Mouse (Mus musculus): ENCODE measurements around the gene Dner. TPM values are rescaled to one million over a fixed set of nuclear protein-coding genes. Genes with fewer than 3 reads are reported as not detected.

Gene Dner
- 100 to 1,000 TPM; 107 to 134 (median 125) TPM for total RNA-seq (2022)

- peak; percentile 52 to 69 for DNase-seq (ENCODE audit: low spot score in 2 of 2)
Measured at GRCm38 (mm10) chr1:84695517-84696411, at the start of gene Dner. Gene Dner (minus strand): TSS chr1:84696221.

- no peak for DNase-seq (ENCODE audit: low spot score in 2 of 2)
Measured at GRCm38 (mm10) chr1:84742156-84742555, 46.1 kb upstream of the Dner start.

- DNase-seq (ENCODE audit: low spot score in 2 of 2): no peak
Measured at GRCm38 (mm10) chr1:84740080-84740479, 44.1 kb upstream of the Dner start.

GRCm38 (mm10) chr1:84737097-84737496 is 41.1 kb upstream of the Dner start:
- DNase-seq (ENCODE audit: low spot score in 2 of 2): no peak

- DNase-seq (ENCODE audit: low spot score in 2 of 2): no peak
Measured at GRCm38 (mm10) chr1:84733799-84734198, 37.8 kb upstream of the Dner start.

GRCm38 (mm10) chr1:84731763-84732162 is 35.7 kb upstream of the Dner start:
- DNase-seq (ENCODE audit: low spot score in 2 of 2): no peak

- DNase-seq (ENCODE audit: low spot score in 2 of 2): no peak
Measured at GRCm38 (mm10) chr1:84722841-84723240, 26.8 kb upstream of the Dner start.

GRCm38 (mm10) chr1:84722371-84722770 is 26.4 kb upstream of the Dner start:
- DNase-seq (ENCODE audit: low spot score in 2 of 2): no peak

GRCm38 (mm10) chr1:84721942-84722341 is 25.9 kb upstream of the Dner start:
- DNase-seq (ENCODE audit: low spot score in 2 of 2): no peak

- peak; percentile 85 to 86 for DNase-seq (ENCODE audit: low spot score in 2 of 2)
Measured at GRCm38 (mm10) chr1:84709810-84710785, 14.1 kb upstream of the Dner start.

- DNase-seq (ENCODE audit: low spot score in 2 of 2): no peak
Measured at GRCm38 (mm10) chr1:84709406-84709805, 13.4 kb upstream of the Dner start.

GRCm38 (mm10) chr1:84700254-84700653 is 4.2 kb upstream of the Dner start:
- no peak for DNase-seq (ENCODE audit: low spot score in 2 of 2)

- DNase-seq (ENCODE audit: low spot score in 2 of 2): peak; percentile 76 to 81
Measured at GRCm38 (mm10) chr1:84697136-84697535, 1.1 kb upstream of the Dner start.

GRCm38 (mm10) chr1:84694688-84695474 is 1.1 kb downstream of the Dner start:
- peak; percentile 23 to 35 for DNase-seq (ENCODE audit: low spot score in 2 of 2)

GRCm38 (mm10) chr1:84677910-84678309 is 18.1 kb downstream of the Dner start:
- no peak for DNase-seq (ENCODE audit: low spot score in 2 of 2)

GRCm38 (mm10) chr1:84668100-84668846 is 27.7 kb downstream of the Dner start:
- DNase-seq (ENCODE audit: low spot score in 2 of 2): no peak

GRCm38 (mm10) chr1:84667660-84668059 is 28.4 kb downstream of the Dner start:
- DNase-seq (ENCODE audit: low spot score in 2 of 2): peak; percentile 19 to 23

- no peak for DNase-seq (ENCODE audit: low spot score in 2 of 2)
Measured at GRCm38 (mm10) chr1:84664377-84665118, 31.5 kb downstream of the Dner start.

- DNase-seq (ENCODE audit: low spot score in 2 of 2): no peak
Measured at GRCm38 (mm10) chr1:84646781-84647180, 49.2 kb downstream of the Dner start.

GRCm38 (mm10) chr1:84640463-84640862 is 55.6 kb downstream of the Dner start:
- no peak for DNase-seq (ENCODE audit: low spot score in 2 of 2)

All from layer of hippocampus, adult 8-10 months (tissue).